Mouse (Mus musculus) kidney, adult 8-10 months (tissue): ENCODE measurements at regions not wholly inside any gene's neighbourhood (a gene's known extent, or its start where the extent isn't known, plus 50 kb on each side); places are given as distances from the start of the nearest gene placed in this dataset.

Experiments used
- DNase-seq, 2 experiments: peaks; one replicate each; pipeline ENCODE4 v3.0.0; 2022

GRCm38 (mm10) chr2:169524429-169524828 lies 63.1 kb downstream of the Gm11011 start:
- peak in 1 of 2 experiments; percentile 5 for DNase-seq

DNA sequence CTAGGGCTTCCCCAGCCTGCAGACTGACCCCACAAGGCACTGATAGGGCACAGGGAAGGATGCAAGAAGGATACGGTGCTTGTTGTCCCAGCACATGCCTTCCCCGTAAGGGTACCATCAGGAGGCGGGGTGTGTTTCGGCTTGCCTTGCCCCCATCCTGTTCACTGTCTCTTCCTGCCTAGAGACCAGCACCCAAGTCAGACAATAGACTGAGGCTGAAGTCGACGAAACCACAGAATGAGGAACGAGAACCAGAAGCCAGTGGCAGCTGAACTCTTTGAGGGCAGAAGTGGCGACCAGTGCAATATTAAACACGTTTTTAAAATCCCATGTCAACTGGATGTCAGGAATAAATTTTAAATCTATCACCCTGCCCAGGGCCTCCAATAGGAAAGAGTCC lies 67.6 kb downstream of the Gm11011 start:
- DNase-seq = no peak

- DNase-seq = no peak
These were observed 72.2 kb downstream of the Gm11011 start for GRCm38 (mm10) chr2:169515350-169515749.

DNA sequence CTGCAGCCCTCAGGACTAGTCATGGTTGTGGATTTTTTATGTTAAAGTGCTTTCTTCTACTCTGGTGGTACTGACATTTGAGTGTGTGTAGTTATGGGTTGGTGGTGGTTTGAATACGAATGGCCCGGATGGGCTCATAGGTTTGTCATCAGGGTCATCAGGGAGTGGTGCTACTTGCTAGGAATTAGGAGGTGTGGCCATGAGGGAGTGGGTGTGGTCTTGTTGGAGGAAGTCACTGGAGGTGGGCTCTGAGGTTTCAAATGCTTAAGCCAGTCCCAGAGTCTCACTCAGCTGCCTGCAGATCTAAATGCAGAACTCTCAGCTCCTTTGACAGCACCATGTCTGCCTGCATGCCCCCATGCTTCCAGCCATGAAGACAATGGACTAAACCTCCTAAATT lies 76.8 kb downstream of the Gm11011 start:
- no peak for DNase-seq

DNA sequence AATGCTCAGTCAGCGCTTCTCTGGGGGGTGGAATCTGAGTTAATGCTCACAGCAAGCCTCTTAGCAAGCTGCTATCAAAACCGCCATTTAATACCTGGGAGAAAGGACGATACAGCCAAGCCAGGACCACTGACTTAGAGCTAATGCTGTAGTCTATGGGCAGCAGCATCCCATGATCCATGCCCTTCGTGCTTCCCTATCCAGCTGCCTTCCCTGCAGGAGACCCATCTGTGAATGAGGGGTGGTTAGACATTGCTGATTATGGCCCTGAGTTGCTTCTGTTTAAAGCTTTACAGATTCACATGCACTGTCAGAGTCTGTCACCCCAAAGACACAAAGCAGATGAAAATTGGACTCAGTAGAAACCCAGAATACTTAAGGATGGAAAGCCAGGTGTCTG lies 78.1 kb downstream of the Gm11011 start:
- DNase-seq = no peak

DNA sequence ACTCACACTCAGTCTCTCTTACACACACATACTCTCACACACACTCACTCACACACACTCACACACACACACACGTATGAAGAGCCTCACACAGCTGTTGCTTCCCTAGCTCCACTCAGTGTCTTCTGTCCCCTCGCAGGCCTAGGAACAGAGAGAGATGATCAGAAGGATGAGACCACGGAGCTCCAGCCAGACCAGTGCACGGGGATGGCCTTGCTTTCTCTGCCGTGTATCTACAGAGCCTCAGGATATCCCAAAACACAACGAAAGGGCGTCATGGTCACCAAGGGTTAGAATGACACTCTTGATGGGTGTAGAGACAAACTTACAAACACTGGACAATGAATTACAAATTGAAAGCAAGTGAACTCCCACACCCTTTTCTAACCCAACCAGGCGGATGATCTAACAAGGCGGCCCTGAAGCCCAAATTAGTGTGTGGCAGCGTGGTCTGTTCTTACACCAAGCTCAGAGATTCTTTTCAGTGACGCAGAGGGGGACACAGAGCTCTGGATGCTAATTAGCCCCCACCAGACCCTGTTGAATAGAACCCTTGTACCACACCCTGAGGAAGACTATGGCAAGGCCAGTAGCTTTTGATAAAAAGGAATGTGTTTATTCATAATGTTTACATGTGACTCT lies 83.0 kb downstream of the Gm11011 start:
- no peak for DNase-seq

DNA sequence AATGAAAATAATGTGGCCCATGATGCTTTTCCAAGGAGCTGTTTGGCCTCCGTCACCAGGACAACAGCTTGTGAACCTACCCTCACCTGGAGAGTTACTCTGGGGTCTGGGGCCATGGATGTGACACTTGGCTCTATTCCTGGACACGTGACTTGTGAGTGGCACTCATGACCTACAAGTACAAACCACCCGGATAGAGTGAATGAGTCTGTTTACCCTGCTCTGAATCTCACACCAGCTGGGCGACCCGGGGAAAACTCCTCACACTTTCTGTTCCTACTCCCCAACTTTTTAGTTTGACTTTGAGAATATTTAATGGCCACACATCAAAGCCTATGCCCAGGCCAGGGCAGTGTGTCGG lies 84.0 kb downstream of the Gm11011 start:
- no peak for DNase-seq

DNA sequence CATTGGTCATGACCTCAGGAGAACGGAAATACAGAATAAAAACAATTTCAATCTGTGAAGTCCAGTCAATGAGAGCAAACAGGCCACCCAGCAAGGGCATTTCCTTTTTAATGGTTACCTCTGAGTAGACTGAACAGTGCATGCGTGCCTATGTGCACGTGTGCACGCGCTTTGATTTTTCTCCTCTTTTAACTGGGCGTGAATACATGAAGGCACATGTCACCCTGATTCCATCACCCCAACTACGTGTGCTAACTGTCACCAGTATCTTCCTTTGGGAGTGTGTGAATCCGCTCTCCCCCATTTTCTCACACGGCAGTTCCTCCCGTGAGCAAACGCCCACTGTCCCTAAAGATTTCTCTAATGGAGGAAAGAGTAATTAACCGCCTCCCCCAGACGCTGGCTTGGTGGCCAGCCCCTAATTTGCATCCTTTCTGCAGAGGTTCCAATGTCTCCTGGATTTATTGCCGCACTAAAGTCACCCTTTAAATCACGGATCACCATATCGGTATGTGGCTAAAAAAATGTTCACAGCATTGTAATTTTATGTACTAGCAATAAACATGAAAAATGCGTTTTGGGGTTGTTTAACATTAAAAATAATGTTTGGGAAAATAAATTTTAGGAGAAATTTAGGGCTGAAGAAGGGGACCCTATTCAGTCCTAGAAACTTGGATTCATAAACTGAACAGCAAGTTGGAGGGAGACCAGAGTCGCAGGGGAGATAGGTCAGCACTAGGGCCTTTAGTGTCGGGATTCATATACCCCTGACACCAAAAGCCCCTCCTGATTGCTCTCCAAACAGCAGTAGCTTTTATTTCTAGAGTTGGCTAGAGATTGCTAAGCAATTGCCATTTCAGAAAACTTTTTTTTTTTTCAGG lies 84.6 kb downstream of the Gm11011 start:
- DNase-seq = no peak

- DNase-seq = no peak
These were observed 85.7 kb downstream of the Gm11011 start for GRCm38 (mm10) chr2:169501736-169502340.

- DNase-seq = no peak
These were observed 92.2 kb downstream of the Gm11011 start for GRCm38 (mm10) chr2:169495368-169495767.

- no peak for DNase-seq
These were observed 92.8 kb downstream of the Gm11011 start for GRCm38 (mm10) chr2:169494503-169495311.

DNA sequence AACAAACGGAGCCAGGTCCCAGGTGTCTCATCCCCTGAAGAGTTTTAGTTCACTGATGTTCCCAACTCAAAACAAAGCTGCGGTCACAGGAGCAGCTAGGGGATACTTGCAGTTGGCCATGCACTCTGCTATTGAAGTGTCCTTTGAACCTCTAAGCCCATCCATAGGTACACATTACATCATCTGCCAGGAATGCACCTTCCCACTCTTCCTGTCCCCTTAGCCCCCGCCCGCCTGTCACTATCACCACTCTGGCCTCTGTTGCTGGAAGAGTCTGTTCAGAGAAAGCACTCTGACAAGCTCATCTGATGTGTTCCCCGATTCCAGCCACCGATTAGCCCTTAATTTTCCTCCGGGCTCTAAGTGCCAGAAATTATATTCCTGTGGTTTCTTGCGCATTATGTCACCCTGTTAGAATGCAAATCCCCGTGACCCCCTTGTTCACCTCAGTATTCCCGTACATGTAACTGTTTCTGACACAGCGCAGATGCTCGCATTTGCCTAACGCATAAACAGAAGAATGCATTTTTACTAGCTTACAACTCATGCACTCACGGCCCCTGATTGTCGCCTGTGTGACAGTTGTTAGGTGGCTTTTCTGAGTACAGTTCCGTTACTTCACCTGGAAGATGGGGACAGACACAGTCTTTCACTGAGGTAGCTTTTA lies 93.8 kb downstream of the Gm11011 start:
- DNase-seq = no peak

DNA sequence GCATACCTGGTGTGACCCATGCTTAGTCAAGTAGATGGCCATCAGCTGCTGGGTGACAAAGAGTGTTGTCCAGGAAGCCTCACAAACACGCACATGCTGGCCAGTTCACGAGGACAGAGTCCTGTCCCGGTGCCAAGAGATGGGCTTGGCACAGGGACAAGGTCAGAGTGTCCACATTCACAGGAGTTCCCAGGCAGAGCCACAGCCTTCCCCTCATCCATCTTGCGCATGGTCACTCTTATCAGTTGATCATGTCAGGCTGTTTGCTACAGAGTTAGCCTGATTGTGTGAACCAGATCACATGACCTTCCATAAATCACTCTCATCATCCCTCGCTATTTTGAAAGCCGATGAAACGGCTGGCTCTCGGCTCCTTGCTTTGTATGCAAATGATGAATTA lies 103.6 kb downstream of the Gm11011 start:
- DNase-seq = peak; percentile 49 to 66

DNA sequence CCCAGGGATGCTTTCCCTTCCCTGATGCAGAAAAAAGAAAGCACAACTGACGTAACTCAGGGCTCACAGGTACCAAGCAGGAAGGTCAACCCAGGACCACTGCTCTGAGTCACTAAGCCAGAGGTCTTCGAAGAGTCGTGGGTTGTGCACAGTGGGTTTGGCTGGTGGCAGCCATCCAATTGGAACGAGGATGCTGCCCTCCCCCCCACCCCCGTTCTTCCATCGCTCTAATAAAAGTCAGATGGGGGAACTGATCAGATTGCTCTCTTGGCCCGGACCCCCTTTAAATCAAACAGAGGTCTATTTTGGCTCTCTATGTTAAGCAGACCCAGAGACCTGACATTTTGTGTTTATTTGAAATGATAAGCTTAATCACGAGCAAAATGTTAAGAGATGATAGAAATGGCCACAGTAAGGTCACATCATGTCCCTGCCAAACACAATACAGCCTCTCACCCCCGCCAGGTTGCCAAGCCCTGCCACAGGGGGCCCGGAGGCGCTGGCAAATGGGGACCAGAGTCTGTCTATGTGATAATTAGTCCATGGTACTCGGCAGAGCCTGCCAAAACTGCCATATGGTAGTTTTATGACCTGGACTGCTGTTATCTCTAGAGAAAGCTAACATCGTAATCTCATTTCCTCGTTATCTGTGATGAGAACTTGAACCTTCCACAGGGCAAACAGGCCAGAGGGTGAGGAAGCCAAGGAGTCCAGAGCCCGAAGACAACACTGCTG lies 105.6 kb downstream of the Gm11011 start:
- DNase-seq = peak; percentile 19 to 49

GRCm38 (mm10) chr2:169474418-169475112 lies 113.0 kb downstream of the Gm11011 start:
- no peak for DNase-seq

DNA sequence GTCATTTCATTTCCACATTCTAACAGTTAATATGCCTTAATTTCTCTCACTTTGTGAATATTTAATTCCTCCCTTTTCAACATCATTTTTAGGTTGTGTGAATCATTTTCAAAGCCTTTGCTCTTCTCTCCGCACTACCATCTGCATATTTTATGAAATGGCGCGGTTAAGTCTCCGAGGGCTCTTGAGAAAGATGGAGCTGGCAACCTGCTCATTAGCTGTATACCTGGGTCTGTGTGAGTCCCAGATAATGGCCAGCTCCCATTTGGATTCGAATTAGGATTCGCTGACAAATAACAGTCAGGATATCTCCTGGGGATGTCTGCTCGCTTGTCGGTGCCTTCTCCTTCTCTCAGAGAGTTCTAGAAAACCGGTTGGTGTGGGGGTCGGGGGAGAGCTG lies 118.0 kb downstream of the Gm11011 start:
- no peak for DNase-seq

DNA sequence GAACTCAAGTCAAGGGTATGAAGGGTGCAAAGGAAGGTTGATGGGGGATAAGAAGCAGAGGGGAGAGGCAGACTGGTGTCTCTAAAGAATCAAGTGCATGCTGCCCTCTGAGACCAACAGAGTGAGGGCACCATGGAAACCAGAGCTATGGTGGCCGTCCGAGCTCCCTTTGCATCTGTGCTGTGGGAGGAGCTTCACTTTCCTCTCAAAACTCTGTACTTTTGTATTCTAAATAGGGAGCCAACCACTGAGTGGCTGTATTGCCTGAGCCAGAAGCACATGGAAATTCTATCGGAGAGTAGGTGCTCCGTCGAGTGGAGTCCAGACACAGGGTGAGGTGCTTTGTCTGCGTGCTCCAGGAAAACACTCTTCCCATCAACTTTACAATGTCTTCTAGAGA lies 119.9 kb downstream of the Gm11011 start:
- DNase-seq = no peak

DNA sequence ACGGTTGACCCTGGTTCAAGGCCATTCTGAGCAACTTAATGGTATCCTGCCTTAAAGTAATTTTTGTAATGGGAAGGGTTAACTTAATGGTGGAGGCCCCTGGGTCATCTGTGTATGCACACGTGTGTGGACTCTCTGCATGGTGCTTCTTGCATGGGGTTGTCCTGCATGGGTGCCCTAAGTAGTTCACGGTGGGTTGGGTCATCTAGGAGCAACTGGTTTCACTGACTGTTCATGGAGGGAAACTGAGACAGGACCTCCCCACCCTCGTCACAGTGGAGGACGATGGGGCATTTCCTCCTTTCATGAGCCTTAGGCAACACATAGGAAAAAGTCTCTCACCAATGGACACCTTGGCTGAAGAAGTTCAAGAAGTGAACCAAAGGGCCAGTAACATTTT lies 123.4 kb downstream of the Gm11011 start:
- DNase-seq = no peak

DNA sequence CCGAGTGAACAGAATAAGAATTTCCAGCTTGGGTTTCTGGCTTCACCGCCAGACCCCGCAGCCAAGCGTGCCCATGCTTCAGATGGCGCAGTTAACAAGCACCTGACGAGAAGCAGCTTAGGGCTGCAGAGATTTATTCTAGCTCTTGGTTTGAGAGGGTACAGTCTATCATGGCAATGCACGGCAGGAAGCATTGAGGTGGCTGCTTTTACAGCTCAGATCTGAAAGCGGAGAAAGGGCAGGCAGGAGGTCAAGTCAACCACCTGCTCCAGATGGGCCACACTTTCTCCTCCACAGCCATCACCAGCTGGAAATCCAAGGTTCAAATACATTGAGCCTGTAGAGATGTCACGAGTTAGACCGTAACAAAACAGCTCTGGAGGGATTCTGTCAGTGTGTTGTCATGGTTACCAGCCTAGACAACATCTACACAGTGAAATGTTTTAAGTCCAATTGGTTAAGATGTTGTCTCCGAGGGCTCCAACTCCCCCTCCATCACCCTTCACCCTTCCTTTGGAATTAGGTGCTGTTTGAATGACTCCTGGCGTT lies 126.0 kb downstream of the Gm11011 start:
- DNase-seq = no peak

DNA sequence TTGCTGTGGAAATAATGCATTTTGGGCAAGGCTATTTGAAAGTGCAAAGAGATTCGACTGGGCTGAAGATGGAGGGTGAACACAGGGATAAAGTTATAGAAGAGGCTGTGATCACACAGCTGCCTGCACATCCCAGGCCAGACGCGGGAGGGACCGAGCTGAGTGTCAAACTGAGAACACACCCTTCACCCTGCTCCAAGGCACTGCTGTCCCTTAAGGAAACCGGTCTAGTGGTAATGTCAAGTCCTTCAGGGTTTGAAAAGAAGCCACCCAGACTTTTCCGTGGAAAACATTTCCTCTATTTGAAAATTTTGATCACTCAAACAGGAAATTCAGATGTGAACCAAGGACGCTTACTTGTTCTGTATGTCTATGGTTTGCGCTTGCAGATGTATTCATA lies 134.6 kb downstream of the Gm11011 start:
- no peak for DNase-seq

DNA sequence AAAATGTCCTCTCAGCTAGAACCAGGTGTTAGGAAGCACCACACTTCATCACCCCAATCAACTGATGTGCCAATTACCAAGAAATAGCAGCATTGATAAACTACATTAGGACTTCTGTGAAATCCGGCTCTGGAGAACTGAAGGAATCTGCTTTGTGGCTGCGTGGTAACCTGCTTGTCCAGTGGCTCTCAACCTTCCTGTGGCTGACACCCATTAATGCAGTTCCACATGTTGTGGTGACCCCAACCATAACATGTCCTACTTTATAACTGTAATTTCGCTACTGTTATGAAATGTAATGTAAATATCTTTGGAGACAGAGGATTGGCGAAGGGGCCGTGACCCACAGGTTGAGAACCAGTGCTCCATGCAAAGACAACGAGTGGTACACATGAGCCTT lies 136.7 kb downstream of the Gm11011 start:
- DNase-seq = no peak
